Mouse (Mus musculus) activated CD4-positive, CD25-positive, alpha-beta regulatory T cell, adult 4 months (primary cell): ENCODE data around the gene Gsg1l. TPM values are rescaled to one million over a fixed set of nuclear protein-coding genes. Genes with fewer than 3 reads are reported as not detected.

Experiments
- ATAC-seq: one replicate; pipeline ENCODE4 v1.8.0; 2017
- polyA plus RNA-seq, 2 experiments: library from polyadenylated mRNA; unstranded; fragments of 100-300 nt; shearing (Covaris generic); gene quantifications; one replicate each; pipeline ENCODE4 v1.2.1; 2017

Gsg1l gene
- polyA plus RNA-seq, 2 experiments from 2014 or later: not detected

DNA sequence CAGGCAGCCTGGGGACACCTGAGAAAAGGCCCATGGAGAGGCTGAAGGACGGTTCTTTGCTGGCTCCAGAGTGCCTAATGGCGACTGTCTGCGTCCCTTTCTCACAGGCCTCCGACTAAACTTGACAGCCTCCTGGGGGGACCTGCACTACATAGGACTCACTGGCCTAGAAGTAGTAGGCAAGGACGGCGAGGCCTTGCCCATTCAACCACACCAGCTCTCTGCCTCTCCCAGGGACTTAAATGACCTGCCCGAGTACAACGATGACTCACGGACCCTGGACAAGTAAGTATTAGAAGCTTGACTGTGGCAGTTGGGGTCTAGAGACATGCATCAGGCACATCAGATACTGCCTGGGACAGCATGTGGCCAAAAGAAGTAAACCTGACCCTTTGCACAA is 221.8 kb downstream of the Gsg1l start:
- ATAC-seq: no peak

DNA sequence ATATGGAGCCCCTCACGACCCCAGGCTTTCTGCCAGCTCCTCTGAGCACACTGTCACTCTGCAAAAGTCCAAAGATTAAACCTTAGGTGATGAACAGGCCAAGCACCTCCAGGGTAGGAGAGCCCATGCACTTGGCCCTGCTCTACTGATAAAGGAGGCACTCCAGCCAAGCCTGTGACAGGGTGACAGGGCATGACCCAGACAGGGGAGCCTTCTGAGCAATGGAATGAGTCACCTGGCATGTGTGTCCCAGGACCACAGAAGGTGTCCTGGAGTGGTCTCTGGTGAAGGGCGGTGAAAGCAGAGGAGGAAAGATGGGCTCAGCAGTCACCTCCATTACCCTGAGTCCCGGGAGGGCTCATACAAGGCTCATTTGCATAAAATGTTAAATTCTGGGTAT is 222.6 kb downstream of the Gsg1l start:
- no peak for ATAC-seq

DNA sequence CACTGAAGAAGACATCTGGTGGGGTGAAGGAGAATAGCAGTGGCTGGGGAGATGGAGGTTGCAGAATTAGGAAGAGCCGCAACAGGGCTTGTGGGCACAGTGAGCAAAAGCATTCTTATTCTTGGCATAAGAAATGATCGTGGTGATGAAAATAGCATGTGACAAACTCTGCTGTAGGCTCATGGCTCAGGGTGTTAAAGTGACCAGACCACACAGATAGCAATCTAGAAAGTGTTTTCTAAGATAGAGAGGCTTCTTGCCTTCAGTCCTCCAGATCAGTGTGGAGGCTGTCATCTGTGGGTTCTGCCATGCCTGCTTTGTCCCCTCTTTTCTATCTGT is 234.7 kb downstream of the Gsg1l start:
- no peak for ATAC-seq

DNA sequence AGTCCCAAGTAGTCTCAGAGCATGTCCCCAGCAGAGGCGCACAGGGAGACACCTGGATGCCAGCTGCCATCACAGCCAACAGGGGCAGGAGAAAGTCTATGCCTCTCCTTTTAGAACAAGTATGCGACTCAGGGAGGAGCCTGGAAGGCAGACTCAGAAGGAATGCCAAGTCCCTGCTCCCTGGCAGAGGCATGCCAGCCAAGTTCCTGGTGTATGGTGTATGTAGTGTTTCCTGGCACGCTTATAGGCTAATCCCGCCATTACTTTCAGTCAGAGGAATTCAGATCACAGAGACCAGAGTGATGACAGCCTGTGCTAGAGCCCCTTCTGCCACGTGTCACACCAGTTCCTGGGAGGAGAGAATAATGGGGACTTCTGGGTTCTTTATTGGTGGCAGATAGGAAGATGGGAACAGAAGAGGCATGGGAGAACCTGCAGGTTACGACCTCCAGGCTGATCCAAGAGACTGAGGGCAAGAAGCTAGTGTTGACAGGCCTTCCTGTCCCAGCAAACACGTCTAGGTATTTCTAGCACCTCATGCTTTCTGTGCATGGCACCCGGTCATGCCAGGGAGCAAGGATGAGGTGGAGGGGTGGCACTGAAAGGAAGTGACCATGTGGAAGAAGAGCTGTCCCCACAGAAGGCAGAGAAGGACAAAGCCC is 235.2 kb downstream of the Gsg1l start:
- ATAC-seq: no peak

DNA sequence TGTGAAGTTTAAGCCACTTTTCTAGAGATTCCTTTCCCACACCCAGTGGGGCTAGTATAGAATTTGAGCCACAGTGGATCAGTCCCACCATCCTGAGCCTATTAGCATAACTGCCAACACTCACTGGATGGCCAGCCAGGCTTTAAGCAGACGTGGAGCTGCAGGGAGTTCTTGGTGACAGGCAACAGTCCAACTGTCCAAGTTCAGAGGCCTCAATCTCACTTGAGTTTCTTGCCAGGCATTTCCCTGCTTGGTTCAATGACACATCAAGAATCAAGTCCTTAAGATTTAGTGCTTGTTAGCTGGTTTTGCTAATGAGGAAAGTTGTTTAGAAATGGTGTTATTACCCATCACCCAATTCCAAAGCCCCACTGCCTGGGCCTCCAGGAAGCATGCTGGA is 236.6 kb downstream of the Gsg1l start:
- no peak for ATAC-seq

DNA sequence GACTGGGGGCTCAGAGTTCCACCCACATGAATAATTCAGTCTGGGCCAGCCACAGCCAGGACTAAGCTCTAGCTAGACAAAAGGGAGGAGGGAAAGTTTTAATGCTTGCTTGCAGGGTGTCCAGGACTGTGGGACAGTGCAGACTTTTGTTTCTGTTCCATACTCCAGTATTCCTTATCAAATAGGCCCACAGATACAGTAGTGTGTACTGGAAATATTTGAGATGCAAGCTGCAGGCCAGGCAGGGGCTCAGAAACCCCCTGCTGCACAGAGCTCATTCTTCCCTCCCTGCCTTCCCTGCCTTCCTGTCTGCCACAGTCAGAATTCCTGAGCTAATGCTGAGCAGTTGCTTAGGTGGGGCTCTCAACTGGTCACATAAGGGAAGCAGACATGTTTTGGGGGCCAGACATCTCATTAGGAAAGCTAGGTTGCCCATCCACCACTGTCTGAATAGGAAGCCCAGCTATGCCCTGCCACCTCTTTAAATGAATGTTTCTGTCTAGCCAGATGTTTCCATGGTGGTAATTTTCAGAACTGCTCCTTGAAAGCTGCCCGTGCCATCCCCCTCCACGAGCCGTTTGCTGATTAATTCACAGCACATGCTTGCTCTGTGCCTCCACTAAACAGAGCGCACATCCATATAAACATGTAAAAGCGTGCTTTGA is 244.0 kb downstream of the Gsg1l start:
- ATAC-seq: no peak

DNA sequence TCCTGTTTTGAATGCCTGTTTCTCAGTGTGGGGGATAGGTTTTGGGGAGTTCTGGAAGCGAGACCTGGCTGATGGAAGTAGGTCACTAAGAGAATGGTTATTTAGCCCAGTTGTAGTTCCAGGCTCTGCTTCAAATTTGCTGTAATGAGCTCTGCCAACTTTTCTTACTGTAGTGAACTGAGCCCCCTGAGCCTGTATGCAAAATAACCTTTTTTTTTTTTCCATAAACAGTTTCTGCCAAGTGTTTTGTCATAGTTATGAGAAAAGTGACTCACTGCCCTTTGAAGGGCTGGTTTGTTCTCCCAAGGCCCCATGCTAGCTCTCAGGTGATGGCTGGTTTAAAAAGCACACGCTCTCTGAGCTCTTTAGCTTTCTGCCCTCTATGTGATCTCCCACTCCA is 248.7 kb downstream of the Gsg1l start:
- no peak for ATAC-seq

DNA sequence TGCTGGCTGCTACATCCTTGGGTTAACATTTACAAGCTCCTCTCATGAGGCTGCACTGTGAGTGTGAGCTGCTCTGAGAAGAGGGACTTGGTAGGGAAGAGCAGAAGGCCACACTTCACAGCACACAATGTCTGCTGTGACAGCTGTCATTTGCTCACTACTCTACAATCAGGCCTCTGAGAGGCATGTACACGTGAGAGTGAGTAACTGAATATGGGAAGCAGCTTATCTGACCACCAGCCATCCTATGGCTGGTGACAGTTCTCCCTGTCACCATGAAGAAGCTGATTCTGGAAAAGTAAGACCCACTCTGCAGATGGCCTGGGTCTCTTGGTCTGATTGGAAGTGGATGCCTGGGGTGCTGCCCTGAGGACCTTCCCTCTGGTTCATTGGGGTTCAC is 249.4 kb downstream of the Gsg1l start:
- ATAC-seq: no peak

DNA sequence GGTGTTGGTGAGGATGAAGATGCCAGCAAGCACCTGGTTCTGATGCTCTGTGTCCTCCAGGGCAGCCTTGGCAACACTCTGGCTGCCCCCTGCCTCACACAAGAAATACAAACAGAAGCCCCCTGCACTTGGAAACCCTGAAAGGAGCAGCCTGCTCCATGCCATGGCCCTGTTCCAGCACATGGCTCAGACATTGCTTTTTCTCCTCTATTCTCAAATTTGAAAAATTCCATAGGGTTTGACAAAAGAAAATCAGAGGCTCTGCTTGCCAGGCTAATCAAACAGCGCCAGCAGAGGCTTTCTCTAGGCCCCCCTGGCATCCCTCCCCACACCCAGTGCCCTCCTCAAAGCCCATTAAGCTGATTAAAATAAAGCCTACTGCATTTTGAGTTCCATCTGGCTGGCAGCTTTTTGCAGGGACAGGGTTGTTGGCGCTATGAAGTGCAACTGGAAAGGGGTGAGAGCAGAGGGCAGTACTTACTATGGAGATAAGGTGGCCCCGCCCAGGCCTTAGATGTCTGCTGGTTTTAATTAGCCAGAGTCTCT is 253.0 kb downstream of the Gsg1l start:
- ATAC-seq: no peak

DNA sequence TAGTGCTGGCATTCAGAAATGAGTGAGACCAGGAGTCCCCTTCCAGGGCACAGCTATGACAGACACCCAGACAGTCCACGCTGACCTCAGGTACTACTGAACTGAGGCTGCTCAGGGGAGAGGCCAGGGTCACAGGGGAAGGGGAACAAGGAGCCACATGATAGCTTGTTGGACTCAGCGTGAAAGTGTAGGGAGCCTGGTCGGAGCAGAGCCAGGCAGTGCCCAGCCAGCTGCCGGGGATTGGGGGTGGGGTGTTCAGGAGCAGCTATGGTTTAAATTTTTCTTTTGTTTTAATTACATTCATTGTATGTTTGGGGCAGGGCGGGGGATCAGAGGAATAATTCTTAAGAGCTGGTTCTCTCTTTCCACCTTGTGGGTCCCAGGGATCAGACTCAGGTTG is 253.7 kb downstream of the Gsg1l start:
- no peak for ATAC-seq

Other genes starting within 250 kb of the Gsg1l start
- gene Xpo6, start 118.1 kb upstream of the Gsg1l start, polyA plus RNA-seq: 100 to 1,000 TPM in 1 of 2 experiments, 10 to 100 TPM in 1; 88.4 to 103 TPM
- gene Sbk1, start 190.2 kb upstream of the Gsg1l start, polyA plus RNA-seq: 1 to 10 TPM; 4.1 to 5.6 TPM